8 mouse cellular contexts compared by ENCODE assay signal in the genomic region with DNA sequence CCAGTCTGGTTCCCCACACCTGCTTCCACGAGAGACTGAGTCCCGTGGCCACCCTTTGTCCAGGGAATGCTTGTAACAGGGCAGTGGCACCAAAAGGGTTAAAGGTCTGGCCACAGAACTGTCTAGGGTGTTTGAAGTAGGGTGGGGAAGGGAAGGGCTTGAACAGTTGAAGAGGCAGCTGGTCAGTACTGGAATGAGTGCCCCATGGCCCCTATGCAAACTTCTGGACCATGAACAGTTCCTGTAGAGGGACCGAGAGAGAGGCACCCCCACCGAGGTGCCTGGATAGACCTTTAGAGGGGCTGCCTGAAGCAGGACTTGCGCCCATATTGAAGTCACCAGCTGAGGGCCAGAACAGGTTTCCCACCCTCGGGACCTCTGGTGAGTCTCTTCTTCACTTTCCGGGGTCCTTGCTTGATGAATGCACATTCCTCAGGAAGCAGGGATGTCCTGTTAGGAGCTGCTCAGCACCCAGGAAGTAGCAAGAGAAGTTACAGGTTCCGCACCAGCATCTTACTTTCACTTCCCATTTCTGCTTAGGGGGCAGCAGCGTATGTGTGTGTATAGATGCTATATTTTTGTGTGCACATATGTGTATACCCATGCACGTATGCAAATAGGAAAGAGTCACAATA. TPM values are rescaled to one million over a fixed set of nuclear protein-coding genes. Genes with fewer than 3 reads are reported as not detected.
DNase-seq lines count a peak whose midpoint lies in the region; ATAC-seq lines count a peak whose summit lies in the region.

No protein-coding gene starts in this region.

- H3K36me3 ChIP-seq in heart, embryonic 16.5 days (ENCODE audit: control insufficient read depth, insufficient read depth), result peaks cover 9% of the 10 kb centered on the region
- peaks cover 12% of the 10 kb centered on the region for H3K36me3 ChIP-seq in heart, embryonic 10.5 days
- H3K36me3 ChIP-seq in intestine, embryonic 16.5 days (ENCODE audit: control insufficient read depth, insufficient read depth, low read length), result peaks cover 5% of the 10 kb centered on the region; the same call in 1 of the 2 replicates

- 58% methylated on average over 10 of the region's 10 CpGs for WGBS in heart, embryonic 16.5 days
- 72% methylated on average over 10 of the region's 10 CpGs for WGBS in heart, embryonic 10.5 days
- 68% methylated on average over 10 of the region's 10 CpGs for WGBS in intestine, embryonic 16.5 days

- peak overlapping the region; percentile 32; the same call in 1 of the 2 replicates for H3K4me2 ChIP-seq in heart, embryonic 16.5 days (ENCODE audit: low read depth, low read length)
- peak overlapping the region; percentile 32; the same call in 1 of the 2 replicates for H3K4me2 ChIP-seq in intestine, embryonic 16.5 days (ENCODE audit: low read depth, low read length)

- peaks cover 17% of the 10 kb centered on the region for H3K4me1 ChIP-seq in heart, embryonic 16.5 days (ENCODE audit: control insufficient read depth, insufficient read depth, low read length)
- peaks cover 40% of the 10 kb centered on the region for H3K4me1 ChIP-seq in heart, embryonic 10.5 days
- peaks cover 21% of the 10 kb centered on the region for H3K4me1 ChIP-seq in intestine, embryonic 16.5 days (ENCODE audit: control insufficient read depth, insufficient read depth, low read length)

- peak overlapping the region; percentile 19; the same call in 1 of the 2 replicates for H3K4me3 ChIP-seq in heart, embryonic 16.5 days (ENCODE audit: low read length)
- no peak overlapping the region for H3K4me3 ChIP-seq in heart, embryonic 10.5 days
- 0 out of 2 replicates have a peak overlapping the region, but pooled peaks have one; percentile 11 for H3K4me3 ChIP-seq in intestine, embryonic 16.5 days (ENCODE audit: low read length)

- H3K9ac ChIP-seq in heart, embryonic 16.5 days (ENCODE audit: low read length), result no peak overlapping the region
- peak overlapping the region; percentile 53 for H3K9ac ChIP-seq in intestine, embryonic 16.5 days (ENCODE audit: low read depth, low read length)

- H3K27ac ChIP-seq in heart, embryonic 16.5 days (ENCODE audit: low read length), result no peak overlapping the region
- no peak overlapping the region for H3K27ac ChIP-seq in heart, embryonic 10.5 days
- H3K27ac ChIP-seq in intestine, embryonic 16.5 days (ENCODE audit: low read length), result peak overlapping the region; percentile 59; the same call in 1 of the 2 replicates

- no peaks in the 10 kb centered on the region for H3K27me3 ChIP-seq in heart, embryonic 16.5 days (ENCODE audit: control insufficient read depth, insufficient read depth, low read length)
- H3K27me3 ChIP-seq in heart, embryonic 10.5 days (ENCODE audit: insufficient read depth, poor library complexity, severe bottlenecking), result no peaks in the 10 kb centered on the region
- no peaks in the 10 kb centered on the region for H3K27me3 ChIP-seq in intestine, embryonic 16.5 days (replicated peaks; ENCODE audit: control insufficient read depth, insufficient read depth, low read length)

- ATAC-seq in heart, embryonic 16.5 days (replicated peaks; ENCODE audit: extremely low read depth, insufficient read depth, low FRiP score), result no peak
- ATAC-seq in intestine, embryonic 16.5 days, result peak; percentile 32; the same call in 1 of the 2 replicates
- ATAC-seq in megakaryocyte, adult 5-6 weeks (ENCODE audit: poor library complexity, severe bottlenecking), result peak; percentile 74

- H3K9me3 ChIP-seq in heart, embryonic 16.5 days (replicated peaks; ENCODE audit: control insufficient read depth, low read length), result no peaks in the 10 kb centered on the region
- H3K9me3 ChIP-seq in heart, embryonic 10.5 days, result no peaks in the 10 kb centered on the region
- no peaks in the 10 kb centered on the region for H3K9me3 ChIP-seq in intestine, embryonic 16.5 days (ENCODE audit: control insufficient read depth, low read length)

- DNase-seq in heart, embryonic 10.5 days (ENCODE audit: low spot score), result no peak
- DNase-seq in thymus, postnatal 0 days (ENCODE audit: low spot score), result peak; percentile 55
- DNase-seq in cerebellum, adult 18-20 months, result no peak
- no peak for DNase-seq in cerebellum, adult 9-11 months
- DNase-seq in frontal cortex, postnatal 25 days (ENCODE audit: low spot score in 2 of 2), result no peak

RNA-seq across cellular contexts. Expression of a gene that starts 12.7 kb away (rescaled TPM):
- 76.7 and 85.5 TPM in 2 replicates for polyA plus RNA-seq in heart, embryonic 16.5 days (2015; fragmentation: Nextera tagmentation; extraction: Ambion mirVana)
- 82.5 and 108 TPM in 2 replicates for polyA plus RNA-seq in heart, embryonic 10.5 days (2016; fragmentation: Nextera tagmentation; extraction: Ambion mirVana)
- polyA plus RNA-seq in intestine, embryonic 16.5 days (2015; fragmentation: Nextera tagmentation; extraction: Ambion mirVana), result 41.5 and 43.7 TPM in 2 replicates
- total RNA-seq in megakaryocyte, adult 5-6 weeks (2015), result 71.1 and 85.9 TPM in 2 replicates
- 49.6 and 73.1 TPM in 2 replicates for total RNA-seq in megakaryocyte, adult 5-6 weeks (2017)
- polyA plus RNA-seq in thymus, postnatal 0 days (2015; fragmentation: Nextera tagmentation; extraction: Ambion mirVana), result 64.2 and 94.5 TPM in 2 replicates

RNA-seq across cellular contexts. Expression of a gene that starts 17.4 kb away (rescaled TPM):
- polyA plus RNA-seq in heart, embryonic 16.5 days (2015; fragmentation: Nextera tagmentation; extraction: Ambion mirVana), result 136 and 161 TPM in 2 replicates
- 184 and 207 TPM in 2 replicates for polyA plus RNA-seq in heart, embryonic 10.5 days (2016; fragmentation: Nextera tagmentation; extraction: Ambion mirVana)
- 371 and 377 TPM in 2 replicates for polyA plus RNA-seq in intestine, embryonic 16.5 days (2015; fragmentation: Nextera tagmentation; extraction: Ambion mirVana)
- total RNA-seq in megakaryocyte, adult 5-6 weeks (2015), result 207 and 216 TPM in 2 replicates
- total RNA-seq in megakaryocyte, adult 5-6 weeks (2017), result 93.2 and 107 TPM in 2 replicates
- polyA plus RNA-seq in thymus, postnatal 0 days (2015; fragmentation: Nextera tagmentation; extraction: Ambion mirVana), result 206 and 212 TPM in 2 replicates

RNA-seq across cellular contexts. Expression of a gene that starts 39.5 kb away (rescaled TPM):
- polyA plus RNA-seq in heart, embryonic 16.5 days (2015; fragmentation: Nextera tagmentation; extraction: Ambion mirVana), result 28.8 and 32.0 TPM in 2 replicates
- polyA plus RNA-seq in heart, embryonic 10.5 days (2016; fragmentation: Nextera tagmentation; extraction: Ambion mirVana), result 49.5 and 62.2 TPM in 2 replicates
- polyA plus RNA-seq in intestine, embryonic 16.5 days (2015; fragmentation: Nextera tagmentation; extraction: Ambion mirVana), result 37.2 and 38.9 TPM in 2 replicates
- 10.5 and 14.5 TPM in 2 replicates for total RNA-seq in megakaryocyte, adult 5-6 weeks (2015)
- 15.9 and 16.4 TPM in 2 replicates for total RNA-seq in megakaryocyte, adult 5-6 weeks (2017)
- 14.6 and 16.2 TPM in 2 replicates for polyA plus RNA-seq in thymus, postnatal 0 days (2015; fragmentation: Nextera tagmentation; extraction: Ambion mirVana)

RNA-seq across cellular contexts. Expression of a gene that starts 40.2 kb away (rescaled TPM):
- polyA plus RNA-seq in heart, embryonic 16.5 days (2015; fragmentation: Nextera tagmentation; extraction: Ambion mirVana), result 136 and 139 TPM in 2 replicates
- polyA plus RNA-seq in heart, embryonic 10.5 days (2016; fragmentation: Nextera tagmentation; extraction: Ambion mirVana), result 154 and 190 TPM in 2 replicates
- 244 and 256 TPM in 2 replicates for polyA plus RNA-seq in intestine, embryonic 16.5 days (2015; fragmentation: Nextera tagmentation; extraction: Ambion mirVana)
- 31.3 TPM in 2 replicates for total RNA-seq in megakaryocyte, adult 5-6 weeks (2015)
- 57.8 and 73.4 TPM in 2 replicates for total RNA-seq in megakaryocyte, adult 5-6 weeks (2017)
- 150 and 153 TPM in 2 replicates for polyA plus RNA-seq in thymus, postnatal 0 days (2015; fragmentation: Nextera tagmentation; extraction: Ambion mirVana)

RNA-seq across cellular contexts. Expression of a gene that starts 45.0 kb away (rescaled TPM):
- polyA plus RNA-seq in heart, embryonic 16.5 days (2015; fragmentation: Nextera tagmentation; extraction: Ambion mirVana), result 2.2 and 5.2 TPM in 2 replicates
- polyA plus RNA-seq in heart, embryonic 10.5 days (2016; fragmentation: Nextera tagmentation; extraction: Ambion mirVana), result 1.1 and 1.6 TPM in 2 replicates
- polyA plus RNA-seq in intestine, embryonic 16.5 days (2015; fragmentation: Nextera tagmentation; extraction: Ambion mirVana), result 102 and 109 TPM in 2 replicates
- total RNA-seq in megakaryocyte, adult 5-6 weeks (2015), result not detected in 2 replicates
- total RNA-seq in megakaryocyte, adult 5-6 weeks (2017), result not detected in 2 replicates
- 2.7 and 3.5 TPM in 2 replicates for polyA plus RNA-seq in thymus, postnatal 0 days (2015; fragmentation: Nextera tagmentation; extraction: Ambion mirVana)
